In genomic region chr10:5194081-5194670, GRCm38 (mm10) we compare ENCODE assay signal across 8 mouse cellular contexts.
DNase-seq lines count a peak whose midpoint lies in the region; ATAC-seq and TF ChIP-seq lines count a peak whose summit lies in the region.

No protein-coding gene starts in this region.

- H3K4me1 ChIP-seq in lung, adult 2 months (ENCODE audit: control insufficient read depth, insufficient read depth, low read length), result 0 out of 2 replicates have a peak, but pooled peaks cover 2% of the 10 kb centered on the region
- H3K4me1 ChIP-seq in embryonic facial prominence, embryonic 13.5 days, result peaks cover 12% of the 10 kb centered on the region
- no peaks in the 10 kb centered on the region; the same call in 1 of the 2 replicates for H3K4me1 ChIP-seq in intestine, postnatal 0 days (replicated peaks; ENCODE audit: control insufficient read depth, insufficient read depth, low read length)
- H3K4me1 ChIP-seq in midbrain, embryonic 11.5 days (ENCODE audit: control insufficient read depth, insufficient read depth, low read length), result peaks cover 3% of the 10 kb centered on the region

- H3K9ac ChIP-seq in embryonic facial prominence, embryonic 13.5 days, result peak overlapping the region; percentile 64
- no peak overlapping the region for H3K9ac ChIP-seq in intestine, postnatal 0 days (ENCODE audit: low read depth, low read length)
- peak overlapping the region; percentile 64 for H3K9ac ChIP-seq in midbrain, embryonic 11.5 days (ENCODE audit: low read length)

- peak overlapping the region; percentile 21 for H3K4me3 ChIP-seq in lung, adult 2 months (replicated peaks; ENCODE audit: extremely low read depth, low read depth, low read length)
- H3K4me3 ChIP-seq in embryonic facial prominence, embryonic 13.5 days, result peak overlapping the region; percentile 42
- H3K4me3 ChIP-seq in intestine, postnatal 0 days (ENCODE audit: low read depth, low read length), result peak overlapping the region; percentile 38
- peak overlapping the region; percentile 43 for H3K4me3 ChIP-seq in midbrain, embryonic 11.5 days (ENCODE audit: low read depth, low read length)

- H3K4me2 ChIP-seq in embryonic facial prominence, embryonic 13.5 days, result peak overlapping the region; percentile 61
- peak overlapping the region; percentile 70 for H3K4me2 ChIP-seq in intestine, postnatal 0 days (replicated peaks; ENCODE audit: low read depth)
- H3K4me2 ChIP-seq in midbrain, embryonic 11.5 days, result peak overlapping the region; percentile 58

- no peak for TF ChIP-seq CTCF in lung, adult 2 months (IDR thresholded peaks at IDR 0.05; ENCODE audit: insufficient read depth, low read length)
- TF ChIP-seq CTCF in intestine, postnatal 0 days (IDR thresholded peaks at IDR 0.05; ENCODE audit: low read depth), result no peak

- ATAC-seq in embryonic facial prominence, embryonic 13.5 days (ENCODE audit: insufficient number of reproducible peaks, insufficient read depth, low FRiP score, low TSS enrichment, low read depth), result peak; percentile 70; the same call in 1 of the 2 replicates
- ATAC-seq in intestine, postnatal 0 days, result peak; percentile 65
- ATAC-seq in midbrain, embryonic 11.5 days (ENCODE audit: low FRiP score), result peak; percentile 94

- H3K27ac ChIP-seq in embryonic facial prominence, embryonic 13.5 days, result peak overlapping the region; percentile 62
- H3K27ac ChIP-seq in intestine, postnatal 0 days (ENCODE audit: low read depth, low read length), result peak overlapping the region; percentile 63
- peak overlapping the region; percentile 58 for H3K27ac ChIP-seq in midbrain, embryonic 11.5 days (ENCODE audit: low read depth, low read length)

- 0 out of 2 replicates have a peak, but pooled peaks cover 2% of the 10 kb centered on the region for H3K9me3 ChIP-seq in embryonic facial prominence, embryonic 13.5 days
- H3K9me3 ChIP-seq in intestine, postnatal 0 days (ENCODE audit: control insufficient read depth), result no peaks in the 10 kb centered on the region
- H3K9me3 ChIP-seq in midbrain, embryonic 11.5 days (ENCODE audit: control insufficient read depth, low read length), result no peaks in the 10 kb centered on the region

- H3K27me3 ChIP-seq in embryonic facial prominence, embryonic 13.5 days, result no peaks in the 10 kb centered on the region
- H3K27me3 ChIP-seq in intestine, postnatal 0 days (replicated peaks; ENCODE audit: control insufficient read depth, insufficient read depth, low read length), result no peaks in the 10 kb centered on the region
- H3K27me3 ChIP-seq in midbrain, embryonic 11.5 days (ENCODE audit: control insufficient read depth, insufficient read depth, low read length), result no peaks in the 10 kb centered on the region

- 21% methylated on average over 13 of the region's 13 CpGs for WGBS in lung, adult 2 months
- WGBS in embryonic facial prominence, embryonic 13.5 days, result 3% methylated on average over 13 of the region's 13 CpGs
- WGBS in intestine, postnatal 0 days, result 12% methylated on average over 13 of the region's 13 CpGs
- 2% methylated on average over 13 of the region's 13 CpGs for WGBS in midbrain, embryonic 11.5 days

- H3K36me3 ChIP-seq in embryonic facial prominence, embryonic 13.5 days, result peaks cover 10% of the 10 kb centered on the region; the same call in 1 of the 2 replicates
- H3K36me3 ChIP-seq in intestine, postnatal 0 days (ENCODE audit: control insufficient read depth, insufficient read depth), result peaks cover 6% of the 10 kb centered on the region
- no peaks in the 10 kb centered on the region for H3K36me3 ChIP-seq in midbrain, embryonic 11.5 days (ENCODE audit: control insufficient read depth, insufficient read depth, low read length)

- no peak for TF ChIP-seq POLR2A in lung, adult 2 months (IDR thresholded peaks at IDR 0.05; ENCODE audit: borderline replicate concordance, extremely low read depth, low read depth, low read length)

- peak; percentile 12 for DNase-seq in lung, adult 2 months
- no peak for DNase-seq in lung, postnatal 4 days
- peak; percentile 94 for DNase-seq in midbrain, embryonic 11.5 days (ENCODE audit: low spot score, missing footprints)
- no peak for DNase-seq in urinary bladder, adult 2 months (ENCODE audit: low spot score)
- DNase-seq in spleen, postnatal 14 days (ENCODE audit: low spot score in 2 of 2), result no peak
- DNase-seq in frontal cortex, postnatal 36 days (ENCODE audit: low spot score in 2 of 2), result no peak

Comparison
In these comparisons a context has a peak if more than half of its experiments do, and no peak if none do; other contexts are left out.
1. DNase-seq: peak in lung, adult 2 months (single experiment) and midbrain, embryonic 11.5 days (single experiment); none in lung, postnatal 4 days (0 of 2), urinary bladder, adult 2 months (single experiment), spleen, postnatal 14 days (0 of 2) and frontal cortex, postnatal 36 days (0 of 2).
2. Peak in every context shown above with its lines, with median percentiles within 50 percentile points of each other: H3K4me3 ChIP-seq, ATAC-seq, H3K27ac ChIP-seq and H3K4me2 ChIP-seq.